Mouse (Mus musculus): Measurements from ENCODE around the gene Epha4. TPM values are rescaled to one million over a fixed set of nuclear protein-coding genes. Genes with fewer than 3 reads are reported as not detected.

The Epha4 gene
- polyA plus RNA-seq, 1 experiment = 2.4 TPM

DNA sequence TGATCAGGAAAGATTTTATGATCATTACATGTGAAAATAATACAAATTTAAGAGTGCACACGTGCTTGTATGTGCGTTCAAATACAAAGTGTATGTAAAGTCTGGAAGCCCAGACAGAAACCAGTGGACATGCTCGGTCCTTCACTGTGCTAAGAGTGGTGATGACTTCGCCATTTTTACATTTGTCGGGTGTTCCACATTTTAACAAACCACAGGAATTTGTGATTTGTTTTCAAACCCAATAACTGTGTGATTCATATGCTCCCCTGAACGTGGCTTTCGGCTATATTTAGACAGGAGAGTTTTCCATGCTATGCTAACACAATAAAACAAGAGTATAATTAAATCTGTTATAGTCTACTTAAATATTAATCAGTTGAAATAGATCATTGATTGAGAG lies 25.5 kb downstream of the Epha4 start:
- WGBS = 78% methylated on average over 7 of the region's 7 CpGs
- DNase-seq (ENCODE audit: low read depth, low spot score) = no peak

DNA sequence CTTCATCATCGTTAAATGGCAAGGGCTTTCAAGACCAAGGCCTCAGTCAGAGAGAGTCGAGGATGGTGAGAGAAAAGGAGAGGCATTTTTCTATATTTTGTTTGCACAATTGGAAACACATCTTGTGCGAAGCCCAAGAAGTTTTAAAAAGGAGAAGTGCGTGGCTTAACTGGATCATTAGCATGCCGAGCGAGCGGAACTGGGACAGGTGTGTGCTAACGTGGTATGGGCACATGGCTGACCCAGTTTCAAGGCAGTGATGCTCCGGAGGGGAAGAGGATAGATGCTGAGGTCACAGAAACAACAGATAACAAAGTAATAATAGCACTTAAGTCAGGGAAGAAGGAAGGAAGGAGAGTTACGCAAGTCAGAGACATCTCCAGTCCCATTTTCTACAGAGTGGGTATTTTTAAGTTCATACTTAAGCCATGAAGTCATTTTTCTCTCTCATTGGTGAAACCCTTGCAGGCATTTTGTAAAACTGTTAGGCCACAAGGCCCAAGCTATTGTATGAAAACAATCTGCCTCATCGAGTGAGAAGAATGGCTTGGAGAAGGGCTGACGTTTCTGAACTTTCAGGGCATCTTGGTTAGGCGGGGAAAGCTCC lies 26.9 kb downstream of the Epha4 start:
- no peak for DNase-seq (ENCODE audit: low read depth, low spot score)
- 87% methylated on average over 13 of the region's 13 CpGs for WGBS

GRCm38 (mm10) chr1:77484766-77485596 lies 29.9 kb downstream of the Epha4 start:
- 75% methylated on average over 6 of the region's 6 CpGs for WGBS
- DNase-seq (ENCODE audit: low read depth, low spot score) = no peak

DNA sequence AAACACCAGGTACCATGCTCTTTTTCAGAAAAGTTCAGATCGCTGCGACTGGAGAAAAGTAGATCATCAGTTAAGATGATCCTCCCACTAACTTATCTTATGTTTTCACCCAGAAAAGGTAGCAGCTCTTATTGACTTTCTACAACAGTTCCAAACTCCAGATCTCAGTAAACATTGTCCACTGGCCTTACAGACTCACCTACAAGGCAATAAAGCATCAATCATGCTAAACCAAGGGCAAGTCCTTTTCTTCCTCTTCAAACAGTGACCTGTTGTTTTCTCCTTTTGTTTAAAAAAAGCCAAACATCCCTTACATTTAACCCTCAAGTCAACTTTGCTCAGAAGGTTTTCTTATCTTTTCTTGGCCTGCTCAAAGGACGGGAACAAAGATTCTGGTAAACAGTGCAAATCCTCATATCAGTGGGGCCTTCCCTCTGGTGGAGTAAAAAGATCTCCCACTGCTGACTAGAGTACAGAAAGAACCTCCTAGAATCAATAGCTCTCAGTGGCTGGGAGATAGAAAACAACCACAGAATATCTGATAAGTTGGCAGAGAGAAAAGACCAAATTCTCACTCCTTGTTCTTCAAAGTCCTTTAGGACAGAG lies 39.0 kb downstream of the Epha4 start:
- 30% methylated on average over 3 of the region's 3 CpGs for WGBS

GRCm38 (mm10) chr1:77473446-77474376 lies 41.2 kb downstream of the Epha4 start:
- 41% methylated on average over 12 of the region's 12 CpGs for WGBS
- no peak for DNase-seq (ENCODE audit: low read depth, low spot score)

More for the DNA sequence above, 39.0 kb downstream of the Epha4 start:
- no peak for DNase-seq (ENCODE audit: low read depth, low spot score)

GRCm38 (mm10) chr1:77472566-77472965 lies 42.3 kb downstream of the Epha4 start:
- WGBS = 82% methylated on average over 2 of the region's 2 CpGs
- no peak for DNase-seq (ENCODE audit: low read depth, low spot score)

GRCm38 (mm10) chr1:77471447-77471846 lies 43.4 kb downstream of the Epha4 start:
- no peak for DNase-seq (ENCODE audit: low read depth, low spot score)
- WGBS = 48% methylated on average over 5 of the region's 5 CpGs

GRCm38 (mm10) chr1:77471037-77471436 lies 43.9 kb downstream of the Epha4 start:
- no peak for DNase-seq (ENCODE audit: low read depth, low spot score)
- WGBS = 7% methylated on average over 5 of the region's 5 CpGs

- no peak for DNase-seq (ENCODE audit: low read depth, low spot score)
- WGBS = 30% methylated on average over 5 of the region's 5 CpGs
These were observed 46.1 kb downstream of the Epha4 start for GRCm38 (mm10) chr1:77468717-77469314.

DNA sequence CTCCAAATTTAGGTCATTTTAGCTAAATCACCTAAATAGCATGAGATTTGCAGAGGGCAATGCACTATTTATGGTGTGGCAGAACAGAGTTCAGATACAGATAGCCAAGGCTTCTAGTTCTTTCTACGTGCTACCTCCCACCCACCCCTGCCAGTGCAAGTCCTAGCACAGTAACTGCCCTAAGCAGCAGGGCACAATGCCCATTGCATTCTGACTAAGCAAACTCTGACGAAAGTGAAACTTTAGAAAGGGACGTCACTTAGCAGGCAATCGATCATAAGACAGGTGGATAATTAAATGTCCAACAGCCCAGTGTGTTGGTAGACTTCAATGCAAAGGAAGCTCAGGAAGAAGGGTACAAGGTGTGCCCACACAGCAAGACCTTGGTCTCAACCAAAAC lies 49.4 kb downstream of the Epha4 start:
- 35% methylated on average over 4 of the region's 4 CpGs for WGBS
- no peak for DNase-seq (ENCODE audit: low read depth, low spot score)

- DNase-seq (ENCODE audit: low read depth, low spot score) = no peak
- 69% methylated on average over 1 of the region's 1 CpGs for WGBS
These were observed 50.8 kb downstream of the Epha4 start for GRCm38 (mm10) chr1:77464108-77464507.

GRCm38 (mm10) chr1:77461877-77462615 lies 52.8 kb downstream of the Epha4 start:
- DNase-seq (ENCODE audit: low read depth, low spot score) = no peak
- WGBS = 16% methylated on average over 3 of the region's 3 CpGs

DNA sequence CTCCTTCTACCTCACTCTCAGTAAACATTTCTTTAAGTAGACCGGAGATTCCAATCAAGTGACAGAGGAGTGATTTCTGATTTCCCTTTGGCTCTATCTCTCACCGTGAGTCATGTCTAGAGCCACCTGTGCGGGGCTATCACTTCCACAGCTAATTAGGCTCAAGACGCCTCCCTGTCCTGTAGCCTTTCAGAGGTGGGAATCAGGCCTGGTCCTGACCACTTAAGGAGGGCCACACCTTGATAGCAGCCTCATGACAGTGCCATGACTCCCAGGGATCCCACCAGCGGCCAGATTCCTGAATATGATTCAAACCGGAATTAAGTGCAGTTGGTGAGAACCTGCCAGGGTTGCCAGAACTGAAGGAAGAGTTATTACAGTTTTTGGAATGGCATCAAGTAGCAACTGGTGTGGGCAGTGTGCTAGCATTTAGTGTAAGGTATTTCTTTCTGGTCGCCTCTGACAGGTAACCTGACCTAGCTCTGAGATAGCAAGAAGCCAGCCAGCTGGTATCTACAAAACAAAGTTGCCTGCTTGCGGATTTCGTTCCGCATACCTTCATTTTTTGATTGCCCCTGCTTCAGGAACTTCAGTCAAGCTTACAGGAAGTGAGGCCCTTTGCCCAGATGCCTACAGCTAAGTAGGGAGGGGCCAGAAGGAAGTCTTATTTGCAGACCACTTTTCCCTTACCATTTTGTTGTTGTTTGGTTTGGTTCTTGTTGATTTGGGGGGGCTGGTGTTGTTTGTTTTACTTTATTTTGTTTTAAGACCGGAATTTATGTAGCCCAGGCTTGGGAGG lies 53.9 kb downstream of the Epha4 start:
- WGBS = 29% methylated on average over 11 of the region's 11 CpGs
- no peak for DNase-seq (ENCODE audit: low read depth, low spot score)

GRCm38 (mm10) chr1:77458751-77459385 lies 56.0 kb downstream of the Epha4 start:
- 28% methylated on average over 7 of the region's 7 CpGs for WGBS
- no peak for DNase-seq (ENCODE audit: low read depth, low spot score)

GRCm38 (mm10) chr1:77457446-77457800 lies 57.5 kb downstream of the Epha4 start:
- DNase-seq (ENCODE audit: low read depth, low spot score) = no peak
- 35% methylated on average over 6 of the region's 6 CpGs for WGBS

DNA sequence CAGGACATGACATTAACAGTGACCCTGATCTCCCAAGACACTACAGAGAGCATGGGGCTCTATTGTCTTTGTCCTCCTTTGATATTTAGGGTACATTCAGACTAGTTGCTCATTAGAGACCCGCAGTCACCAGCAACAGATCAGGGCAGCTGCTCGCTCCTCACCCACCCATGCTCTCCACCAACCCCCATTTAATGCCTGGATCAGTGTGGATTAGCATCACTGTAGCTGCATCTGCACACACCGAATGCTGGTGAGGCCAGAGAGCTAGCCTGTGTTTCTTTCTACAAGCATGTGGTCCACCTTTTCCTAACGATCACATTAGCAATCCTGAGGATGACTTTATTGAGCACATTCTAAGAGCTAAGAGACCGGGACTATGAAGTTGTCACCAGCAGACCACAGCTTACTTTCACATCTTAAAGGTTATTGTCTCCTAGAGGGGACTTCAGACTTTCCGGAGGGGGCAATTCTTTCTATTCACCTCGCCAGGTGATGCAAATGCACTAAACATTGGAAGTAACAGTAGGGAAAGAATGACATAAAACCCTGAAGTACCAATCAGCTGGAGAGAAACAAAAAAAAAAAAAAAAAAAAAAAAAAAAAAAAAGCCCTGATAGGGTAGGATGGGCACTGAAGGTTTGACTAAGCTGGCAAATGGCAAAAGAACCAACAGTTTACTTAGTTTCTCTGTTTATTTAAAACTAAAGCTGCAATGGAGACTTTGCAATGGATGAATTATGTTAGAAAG lies 58.0 kb downstream of the Epha4 start:
- no peak for DNase-seq (ENCODE audit: low read depth, low spot score)
- 84% methylated on average over 7 of the region's 7 CpGs for WGBS

- 82% methylated on average over 1 of the region's 1 CpGs for WGBS
These were observed 61.1 kb downstream of the Epha4 start for GRCm38 (mm10) chr1:77453811-77454210.

More at GRCm38 (mm10) chr1:77453811-77454210, 61.1 kb downstream of the Epha4 start:
- no peak for DNase-seq (ENCODE audit: low read depth, low spot score)

Measured in large intestine, adult 2 months (tissue).